Mouse (Mus musculus): ENCODE results near the gene Emc10.

DNA sequence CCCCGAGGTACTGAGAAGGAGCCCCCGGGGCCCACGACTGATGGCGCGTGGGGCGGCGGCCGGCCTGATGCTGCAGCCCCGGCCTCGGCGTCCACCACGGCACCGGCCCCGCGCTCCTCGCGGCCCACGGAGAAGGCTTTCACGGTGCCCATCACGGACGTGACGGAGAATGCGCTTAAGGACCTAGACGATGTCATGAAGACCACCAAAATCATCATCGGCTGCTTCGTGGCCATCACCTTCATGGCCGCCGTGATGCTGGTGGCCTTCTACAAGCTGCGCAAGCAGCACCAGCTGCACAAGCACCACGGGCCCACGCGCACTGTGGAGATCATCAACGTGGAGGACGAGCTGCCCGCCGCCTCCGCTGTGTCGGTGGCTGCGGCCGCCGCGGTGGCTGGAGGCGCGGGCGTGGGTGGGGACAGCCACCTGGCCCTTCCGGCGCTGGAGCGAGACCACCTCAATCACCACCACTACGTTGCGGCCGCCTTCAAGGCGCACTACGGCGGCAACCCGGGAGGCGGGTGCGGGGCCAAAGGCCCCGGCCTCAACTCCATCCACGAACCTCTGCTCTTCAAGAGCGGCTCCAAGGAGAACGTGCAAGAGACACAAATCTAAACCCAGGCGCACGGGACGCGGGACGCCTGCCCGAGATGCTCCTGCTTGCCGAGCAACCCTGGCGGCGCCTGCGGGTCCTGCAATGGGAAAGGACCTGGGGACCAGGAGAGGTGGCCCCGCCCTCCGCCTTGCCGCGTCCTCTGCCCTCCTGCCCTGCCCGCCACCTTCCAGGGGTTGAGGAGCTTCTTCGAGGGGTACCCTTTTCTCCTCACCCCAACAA lies 33.9 kb downstream of the Emc10 start:
- TF ChIP-seq POLR2A (IDR thresholded peaks at IDR 0.05; ENCODE audit: borderline replicate concordance, extremely low read depth, insufficient read depth, insufficient read length, poor library complexity, severe bottlenecking) (no peak), CTCF (IDR thresholded peaks at IDR 0.05; ENCODE audit: borderline replicate concordance, extremely low read depth, insufficient read depth, insufficient read length) (peak; percentile 40; the same call in 1 of the 2 replicates)
